Mouse (Mus musculus) gonadal fat pad, adult 2 months (tissue): ENCODE data around the gene Rassf1. TPM values are rescaled to one million over a fixed set of nuclear protein-coding genes. Genes with fewer than 3 reads are reported as not detected.
"Not testable (repeated sequence)": the region's sequence is repeated elsewhere in the genome, so short reads cannot be mapped to it uniquely, and the experiment has no call there.

ENCODE experiments used
- DNase-seq: peaks from one replicate; pipeline ENCODE4 v3.0.0-alpha.2; 2012; ENCODE audit warnings: low read depth
- polyA plus RNA-seq: library from polyadenylated mRNA; depleted of rRNA; stranded (reverse); fragments of >200 nt; gene quantifications from 2 replicates; pipeline ENCODE4 v1.2.3, GENCODE M21; 2012

Rassf1 gene
- polyA plus RNA-seq, 1 experiment: 36.8 TPM

DNA sequence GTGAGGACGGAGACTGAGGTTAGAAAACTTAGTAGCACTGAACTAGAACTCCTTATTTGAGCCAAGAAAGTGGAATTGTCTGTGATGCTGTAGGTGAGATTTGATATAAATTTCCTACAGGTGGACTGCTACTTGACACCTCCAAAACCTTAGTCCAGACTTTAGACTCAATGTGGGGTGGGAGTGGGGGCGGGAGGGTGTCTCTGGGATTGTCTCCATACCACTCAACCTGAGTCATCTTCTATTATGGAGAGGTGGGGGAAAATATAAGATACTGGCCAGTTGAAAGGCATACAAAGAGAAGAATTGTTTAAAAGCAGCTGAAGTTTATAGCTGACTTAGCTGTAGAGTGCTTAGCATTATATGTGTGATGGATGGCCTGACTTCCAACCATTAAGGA lies 4.3 kb downstream of the Rassf1 start:
- DNase-seq: no peak

DNA sequence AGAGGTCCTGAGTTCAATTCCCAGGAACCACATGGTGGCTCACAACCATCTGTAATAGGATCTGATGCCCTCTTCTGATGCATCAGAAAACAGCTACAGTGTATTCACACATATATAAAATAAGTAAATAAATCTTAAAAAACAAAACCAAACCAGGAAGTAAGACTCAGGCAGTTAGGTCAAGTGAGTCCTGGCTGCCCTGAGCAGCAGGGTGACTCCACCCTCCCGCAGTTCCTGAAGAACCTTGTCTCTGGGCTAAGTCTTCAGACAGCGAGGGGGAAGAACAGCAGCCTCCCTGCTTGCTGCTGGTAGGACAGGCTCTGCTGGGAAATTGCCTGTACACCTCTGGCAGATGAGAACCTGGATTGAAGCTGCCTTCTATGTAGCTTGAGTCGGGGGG lies 5.0 kb downstream of the Rassf1 start:
- no peak for DNase-seq

DNA sequence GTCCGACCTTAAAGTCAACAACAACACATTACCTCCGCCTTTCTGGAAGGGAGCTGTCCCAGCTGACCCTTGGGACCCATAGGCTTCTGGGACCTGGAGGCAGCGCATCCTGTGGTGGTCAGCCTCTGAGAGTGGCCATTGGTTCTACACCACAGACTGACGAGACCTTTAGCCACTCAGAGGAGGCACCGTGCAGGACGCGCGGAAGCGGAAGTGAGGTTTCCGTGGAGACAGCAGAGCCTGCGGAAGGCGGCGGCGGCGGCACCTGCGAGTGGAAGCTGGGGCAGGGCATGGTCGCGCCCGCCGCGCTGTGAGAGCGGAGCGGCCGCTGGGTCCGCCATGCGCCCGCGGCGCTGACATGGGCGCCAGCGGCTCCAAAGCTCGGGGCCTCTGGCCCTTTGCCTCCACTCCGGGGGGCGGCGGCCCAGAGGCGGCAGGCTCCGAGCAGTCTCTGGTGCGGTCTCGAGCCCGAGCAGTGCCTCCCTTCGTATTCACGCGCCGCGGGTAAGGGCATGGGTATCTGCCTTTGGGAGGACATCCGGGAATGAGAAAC lies 11.8 kb downstream of the Rassf1 start, which contains the start of gene Tusc2:
Gene Tusc2, plus strand, starts transcription at position 227 of the 553 bp plus-strand sequence.
- no peak for DNase-seq

DNA sequence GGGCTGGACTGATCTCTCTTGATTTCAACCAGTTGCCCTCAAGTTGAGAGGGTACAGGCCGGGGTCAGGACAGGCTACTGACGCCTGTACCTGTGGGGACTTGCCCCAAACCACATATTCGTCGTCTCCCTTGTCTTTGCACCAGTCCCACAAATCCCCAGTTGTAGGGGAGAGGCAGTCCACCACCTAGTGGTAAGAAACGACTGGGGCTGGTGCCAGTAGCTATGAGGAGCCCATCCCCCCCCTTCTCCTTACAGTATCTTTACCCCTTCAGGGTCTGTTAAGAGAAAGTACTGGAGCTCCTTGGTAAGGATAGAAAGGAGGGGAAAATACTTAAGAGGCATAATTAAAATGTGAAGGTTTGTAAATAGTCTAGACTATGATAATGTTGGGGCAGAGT lies 14.2 kb downstream of the Rassf1 start:
- DNase-seq: not testable (repeated sequence)

DNA sequence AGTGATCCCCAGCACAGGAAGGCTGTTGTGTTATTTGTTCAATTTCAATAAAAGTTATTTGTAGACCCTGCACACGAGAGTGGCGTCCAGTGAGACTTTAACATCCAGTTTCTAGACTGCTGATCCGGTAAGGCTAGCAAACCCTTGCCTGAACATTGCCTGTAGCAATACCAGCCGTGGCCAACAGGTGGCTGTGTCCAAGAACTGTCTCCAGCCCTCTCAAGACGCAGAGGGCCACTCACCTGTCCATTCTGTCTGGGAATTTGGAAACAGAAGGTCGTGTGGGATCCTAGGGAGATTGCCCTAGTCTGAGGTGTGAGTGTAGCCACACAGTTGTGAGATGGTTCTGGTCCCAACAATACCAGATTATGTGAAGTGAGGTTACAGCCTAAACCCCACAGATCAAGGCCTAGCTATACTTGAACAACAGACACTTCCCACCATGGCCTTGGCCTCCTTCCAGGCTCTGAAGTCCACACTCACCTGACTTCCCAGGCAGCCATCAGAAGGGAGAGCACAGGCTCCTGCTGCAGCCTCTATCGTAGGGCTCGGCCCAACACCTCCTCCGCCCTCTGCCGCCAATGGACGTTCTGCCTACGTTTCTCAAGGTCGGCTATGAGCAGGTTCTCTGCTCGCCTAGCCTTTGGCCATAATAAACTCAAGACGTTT lies 14.8 kb downstream of the Rassf1 start:
- no peak for DNase-seq

DNA sequence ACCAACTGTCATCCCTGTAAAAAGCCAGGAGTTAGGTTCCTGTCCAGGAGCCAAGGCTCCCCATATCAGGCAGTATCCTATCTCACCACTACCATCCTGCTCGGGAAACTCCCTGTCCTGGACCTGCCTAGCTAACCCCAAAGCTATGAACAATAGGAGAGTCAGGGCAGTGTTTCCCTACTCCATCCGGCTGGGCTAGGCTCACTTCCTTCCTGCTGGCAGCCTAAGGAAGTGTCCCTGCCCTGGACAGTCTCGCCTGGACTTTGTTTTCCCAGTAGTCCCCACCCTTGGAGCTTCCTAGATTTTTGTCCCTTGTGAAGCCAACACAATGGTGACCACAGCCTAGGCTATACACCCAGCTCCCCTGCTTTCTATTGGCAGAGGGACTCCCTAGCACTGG lies 15.5 kb downstream of the Rassf1 start:
- DNase-seq: no peak

DNA sequence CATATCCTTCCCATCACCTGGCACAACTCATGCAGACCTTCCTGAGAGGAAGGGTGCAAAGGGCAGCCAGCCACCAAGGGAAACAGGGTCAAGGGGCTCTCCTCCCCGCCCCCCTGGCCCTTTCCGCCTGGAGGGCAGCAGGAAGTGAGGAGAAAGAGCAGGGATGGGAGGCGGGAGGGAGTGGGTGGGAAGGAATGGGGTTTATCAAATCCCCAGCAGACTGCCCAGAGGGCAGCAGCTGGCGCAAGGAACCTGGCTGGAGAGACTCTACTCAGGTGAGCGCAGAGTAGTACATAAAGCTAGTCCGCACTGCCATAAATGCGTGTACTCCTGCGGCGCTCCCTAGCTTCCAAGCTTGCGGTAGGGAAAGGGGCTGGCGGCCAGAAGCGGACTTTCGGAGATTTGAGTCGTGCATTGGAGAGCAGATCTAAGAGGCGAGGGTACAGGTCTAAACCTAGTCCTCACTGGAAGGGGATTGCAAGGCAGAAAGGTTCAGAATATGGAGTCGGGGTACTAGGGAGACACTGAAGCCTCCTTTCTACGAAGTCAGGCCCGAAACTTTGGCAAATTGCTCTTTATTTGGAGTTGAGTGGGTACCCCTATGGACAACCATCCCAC lies 16.5 kb downstream of the Rassf1 start, which contains the start of gene Hyal2:
Gene Hyal2, plus strand, starts transcription at position 244 of the 618 bp plus-strand sequence.
- DNase-seq: no peak

DNA sequence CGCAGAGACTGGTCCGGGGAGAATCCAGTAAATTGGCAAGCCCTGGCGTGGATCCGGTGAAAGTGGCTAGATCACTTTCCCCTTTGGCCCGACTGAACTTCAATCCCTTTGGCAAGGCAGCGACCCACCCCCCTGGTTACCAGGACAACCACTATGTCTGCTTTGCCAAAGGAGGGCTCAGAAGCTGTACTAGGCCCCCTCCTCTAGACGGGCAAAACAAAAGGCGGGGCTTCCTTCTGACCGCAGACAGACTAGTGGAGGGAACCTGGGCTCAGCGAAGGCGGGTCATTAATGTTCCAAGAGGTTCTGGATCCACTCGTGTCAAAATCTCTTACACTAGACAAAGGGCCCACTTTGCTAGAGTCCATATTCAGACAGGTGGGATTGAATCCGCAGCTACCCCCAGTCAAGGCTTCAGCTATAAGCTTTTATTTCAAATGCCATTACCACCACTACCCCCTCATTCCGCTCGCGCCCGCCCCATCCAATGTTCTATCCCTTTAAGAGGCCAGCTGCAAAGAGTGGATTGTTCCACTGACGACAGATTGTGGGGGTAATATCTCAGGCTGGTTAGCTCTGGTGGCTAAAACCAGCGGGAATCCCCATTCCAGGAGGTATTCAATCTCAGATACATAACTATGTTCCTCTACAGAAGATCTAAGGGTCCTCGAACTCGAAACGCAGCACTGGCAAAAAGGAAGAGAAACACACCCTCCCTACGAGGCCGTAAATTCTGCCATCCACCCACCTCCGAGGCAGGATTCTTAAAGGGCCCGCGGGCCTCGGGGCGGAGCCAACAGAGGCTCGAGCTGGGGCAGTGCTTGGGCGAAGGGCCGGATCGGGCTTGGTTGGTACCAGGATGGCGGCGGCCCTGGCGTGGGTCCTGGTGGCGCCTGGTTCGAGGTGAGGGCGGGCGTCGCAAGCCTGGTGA lies 17.2 kb downstream of the Rassf1 start:
- DNase-seq: no peak

DNA sequence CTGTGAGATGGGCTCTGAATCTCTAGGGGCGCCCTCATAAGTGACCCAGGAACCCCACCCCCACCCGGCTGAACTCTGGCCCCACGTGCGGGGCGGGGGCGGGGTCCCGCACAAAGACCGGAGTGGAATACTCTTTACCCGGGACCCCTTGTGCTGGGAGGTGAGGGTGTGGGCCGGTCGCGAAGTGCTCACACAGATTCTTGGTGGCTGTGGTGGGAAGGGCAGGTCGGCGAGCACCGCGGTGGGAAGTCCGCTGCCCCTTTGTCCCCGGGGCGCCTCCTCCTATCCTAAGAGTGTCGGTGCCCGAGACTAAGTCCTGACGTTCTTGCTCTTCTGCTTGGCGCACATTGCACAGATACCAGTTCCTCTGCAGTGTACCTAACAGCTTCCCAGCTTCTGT lies 17.9 kb downstream of the Rassf1 start:
- DNase-seq: no peak

DNA sequence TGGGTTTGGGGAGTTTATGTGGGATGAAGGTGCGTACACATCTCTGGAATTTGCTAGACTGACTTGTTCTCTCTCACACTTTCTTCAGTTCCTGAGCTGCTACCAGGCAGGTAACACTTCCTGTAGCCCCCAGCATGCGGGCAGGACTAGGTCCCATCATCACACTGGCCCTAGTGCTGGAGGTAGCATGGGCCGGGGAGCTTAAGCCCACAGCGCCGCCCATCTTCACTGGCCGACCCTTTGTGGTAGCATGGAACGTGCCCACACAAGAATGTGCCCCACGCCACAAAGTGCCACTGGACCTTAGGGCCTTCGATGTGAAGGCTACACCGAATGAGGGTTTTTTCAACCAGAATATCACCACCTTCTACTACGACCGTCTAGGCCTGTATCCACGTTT lies 18.7 kb downstream of the Rassf1 start:
- no peak for DNase-seq

DNA sequence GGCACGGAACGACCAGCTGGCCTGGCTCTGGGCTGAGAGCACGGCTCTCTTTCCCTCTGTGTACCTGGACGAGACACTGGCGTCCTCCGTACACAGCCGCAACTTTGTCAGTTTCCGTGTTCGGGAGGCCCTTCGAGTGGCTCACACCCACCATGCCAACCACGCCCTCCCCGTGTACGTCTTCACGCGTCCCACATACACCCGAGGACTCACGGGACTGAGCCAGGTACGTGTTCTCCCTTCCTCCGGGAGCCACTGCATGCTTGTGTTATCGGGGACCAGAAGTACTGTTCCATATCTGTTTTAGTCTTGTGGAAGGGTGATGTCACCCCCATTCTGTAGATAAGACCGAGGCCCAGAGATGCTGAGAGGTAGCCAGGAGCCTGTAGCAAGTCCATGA lies 19.5 kb downstream of the Rassf1 start:
- no peak for DNase-seq

DNA sequence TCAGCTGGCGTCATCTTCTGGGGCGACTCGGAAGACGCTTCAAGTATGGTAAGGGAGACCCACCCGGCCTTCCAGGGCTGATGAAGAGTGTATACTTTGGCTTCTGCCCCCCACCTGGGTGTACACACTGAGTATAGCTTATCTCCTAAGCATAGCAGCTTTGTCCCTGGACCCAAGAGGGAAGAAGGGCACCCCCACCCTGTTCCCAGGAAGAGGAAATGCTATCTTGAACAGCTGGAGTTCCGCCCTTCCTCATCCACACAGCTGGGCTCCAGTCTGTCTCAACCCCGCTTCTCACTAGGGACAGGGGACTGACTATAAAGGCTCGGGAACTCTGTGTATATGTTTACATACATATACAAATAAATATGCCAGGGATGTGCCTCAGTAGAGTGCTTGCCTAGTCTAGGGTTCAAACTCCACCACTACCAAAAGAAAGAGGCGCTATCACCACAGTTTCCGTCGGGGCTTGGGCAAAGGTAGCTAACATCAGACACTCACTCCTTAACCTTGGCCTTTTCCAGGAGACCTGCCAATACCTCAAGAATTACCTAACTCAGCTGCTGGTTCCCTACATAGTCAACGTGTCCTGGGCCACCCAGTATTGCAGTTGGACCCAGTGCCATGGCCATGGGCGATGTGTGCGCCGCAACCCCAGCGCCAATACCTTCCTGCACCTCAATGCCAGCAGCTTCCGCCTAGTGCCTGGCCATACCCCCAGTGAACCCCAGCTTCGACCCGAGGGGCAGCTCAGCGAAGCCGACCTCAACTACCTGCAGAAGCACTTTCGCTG lies 20.4 kb downstream of the Rassf1 start:
- no peak for DNase-seq

DNA sequence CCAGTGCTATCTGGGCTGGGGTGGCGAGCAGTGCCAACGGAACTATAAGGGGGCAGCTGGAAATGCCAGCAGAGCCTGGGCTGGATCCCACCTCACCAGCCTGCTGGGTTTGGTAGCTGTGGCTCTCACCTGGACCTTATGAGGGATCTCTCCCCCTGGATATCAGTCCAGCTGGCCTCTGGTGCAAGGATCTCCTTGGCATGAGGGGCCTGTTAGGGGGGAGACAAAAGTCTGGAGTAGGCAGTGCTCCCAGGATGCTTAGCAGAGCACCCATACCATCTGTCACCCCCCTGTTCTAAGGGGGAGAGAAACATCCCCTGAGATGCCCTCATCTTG lies 20.9 kb downstream of the Rassf1 start:
- DNase-seq: no peak

DNA sequence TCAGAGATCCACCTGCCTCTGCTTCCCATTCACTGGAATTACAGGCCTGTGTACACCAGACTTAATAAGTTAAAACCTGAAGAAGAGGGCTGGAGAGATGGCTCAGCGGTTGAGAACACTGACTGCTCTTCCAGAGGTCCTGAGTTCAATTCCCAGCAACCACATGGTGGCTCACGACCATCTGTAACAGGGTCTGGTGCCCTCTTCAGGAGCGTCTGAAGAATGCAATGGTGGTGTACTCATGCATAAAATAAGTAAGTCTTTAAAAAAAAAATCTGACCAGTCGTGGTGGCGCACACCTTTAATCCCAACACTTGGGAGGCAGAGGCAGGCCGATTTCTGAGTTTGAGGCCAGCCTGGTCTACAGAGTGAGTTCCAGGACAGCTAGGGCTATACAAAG lies 22.4 kb downstream of the Rassf1 start:
- not testable (repeated sequence) for DNase-seq

DNA sequence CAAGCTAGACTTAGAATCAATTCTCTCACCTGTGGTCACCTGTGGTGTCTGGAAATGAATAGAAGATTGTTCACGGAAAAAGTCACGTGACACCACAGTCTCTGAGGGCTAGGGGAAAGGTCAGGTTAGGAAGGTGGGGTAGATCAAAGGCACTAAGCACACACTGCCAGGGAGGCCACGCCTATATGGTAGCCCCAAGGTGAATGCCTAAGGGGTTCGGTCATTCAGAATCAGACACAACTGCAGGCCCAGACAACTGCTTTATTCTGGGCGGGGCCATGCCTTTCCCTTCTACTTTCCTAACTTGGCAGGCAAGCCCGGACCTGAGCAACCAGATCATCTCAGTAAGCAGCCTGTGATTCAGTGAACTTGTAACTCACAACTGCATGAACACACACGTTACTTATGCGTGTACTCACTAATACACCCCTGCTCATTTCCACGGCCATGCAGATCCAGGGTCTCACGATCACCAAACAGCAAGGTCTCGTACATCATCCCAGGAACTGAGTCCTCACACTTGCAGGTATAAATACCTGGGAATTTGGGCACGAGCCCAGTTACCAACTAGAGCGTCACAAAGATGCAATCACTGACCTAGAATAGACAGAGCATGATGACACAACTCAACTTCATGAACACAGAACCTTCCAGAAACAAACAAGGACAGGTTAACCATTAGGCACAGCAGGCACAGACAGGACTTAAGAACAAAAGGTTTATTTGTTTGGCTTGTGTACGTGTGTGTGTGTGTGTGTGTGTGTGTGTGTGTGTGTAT lies 24.4 kb downstream of the Rassf1 start:
- DNase-seq: no peak

DNA sequence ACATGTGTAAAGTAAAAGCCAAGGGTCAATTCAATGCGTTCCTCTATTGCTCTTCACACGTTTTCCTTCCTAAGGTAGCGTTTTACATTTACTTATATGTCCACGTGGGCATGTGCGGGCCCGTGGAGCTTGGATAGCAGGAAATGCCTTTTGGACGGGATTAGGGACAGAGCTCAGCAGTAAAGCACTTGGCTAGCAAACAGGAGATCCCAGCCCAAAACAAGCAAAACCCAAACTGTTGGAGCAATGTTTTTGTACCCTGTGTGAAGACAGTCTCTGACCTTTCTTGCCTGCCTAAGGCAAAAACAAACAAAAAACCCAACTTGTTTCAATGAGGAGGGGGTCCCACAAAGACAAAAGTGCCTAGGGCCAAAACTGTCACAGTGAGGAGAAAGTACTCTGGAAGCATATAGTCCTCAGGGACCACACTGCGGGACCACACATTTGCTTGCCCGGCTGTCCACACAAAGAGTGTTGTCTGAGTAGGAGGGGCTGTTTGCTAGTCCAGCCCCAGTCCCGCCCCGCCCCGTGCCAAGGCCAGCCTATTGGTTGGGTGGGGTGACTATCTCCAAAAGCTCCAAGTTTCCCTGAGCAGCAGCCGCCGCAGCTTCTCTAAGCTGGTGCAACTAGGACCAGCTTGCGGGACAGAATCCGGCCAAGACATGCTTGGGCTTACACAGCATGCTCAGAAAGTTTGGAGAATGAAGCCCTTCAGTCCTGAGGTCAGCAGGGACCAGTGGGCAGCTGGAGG lies 25.2 kb downstream of the Rassf1 start, which contains the start of gene Hyal1:
Gene Hyal1, plus strand, starts transcription at position 571 of the 751 bp plus-strand sequence.
- no peak for DNase-seq

DNA sequence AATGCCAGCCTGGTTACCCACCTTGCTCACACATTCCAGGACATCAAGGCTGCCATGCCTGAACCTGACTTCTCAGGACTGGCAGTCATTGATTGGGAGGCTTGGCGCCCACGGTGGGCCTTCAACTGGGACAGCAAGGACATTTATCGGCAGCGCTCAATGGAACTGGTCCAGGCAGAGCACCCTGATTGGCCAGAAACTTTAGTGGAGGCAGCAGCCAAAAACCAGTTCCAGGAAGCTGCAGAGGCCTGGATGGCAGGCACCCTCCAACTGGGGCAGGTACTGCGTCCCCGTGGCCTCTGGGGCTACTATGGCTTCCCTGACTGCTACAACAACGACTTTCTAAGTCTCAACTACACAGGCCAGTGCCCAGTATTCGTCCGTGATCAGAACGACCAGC lies 26.5 kb downstream of the Rassf1 start:
- DNase-seq: no peak

DNA sequence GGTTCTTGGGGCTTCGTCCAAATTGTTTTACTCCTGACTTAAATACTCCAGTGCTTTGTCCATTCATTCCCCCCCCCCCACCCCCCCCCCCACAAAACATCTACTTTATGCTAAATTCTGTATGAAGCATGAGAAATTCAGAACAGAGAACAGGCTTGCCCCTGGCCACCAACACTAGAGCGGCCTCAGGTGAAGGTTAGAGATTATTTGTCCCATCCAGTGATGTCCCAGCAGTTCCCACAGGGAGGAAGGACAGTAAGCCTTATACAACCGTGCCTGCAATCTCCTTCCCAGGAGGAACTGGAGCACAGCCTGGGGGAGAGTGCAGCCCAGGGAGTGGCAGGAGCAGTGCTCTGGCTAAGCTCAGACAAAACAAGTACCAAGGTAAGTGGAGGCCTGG lies 27.2 kb downstream of the Rassf1 start, which contains the start of gene Naa80:
Gene Naa80, plus strand, starts transcription at position 301 of the 400 bp plus-strand sequence.
- DNase-seq: no peak

DNA sequence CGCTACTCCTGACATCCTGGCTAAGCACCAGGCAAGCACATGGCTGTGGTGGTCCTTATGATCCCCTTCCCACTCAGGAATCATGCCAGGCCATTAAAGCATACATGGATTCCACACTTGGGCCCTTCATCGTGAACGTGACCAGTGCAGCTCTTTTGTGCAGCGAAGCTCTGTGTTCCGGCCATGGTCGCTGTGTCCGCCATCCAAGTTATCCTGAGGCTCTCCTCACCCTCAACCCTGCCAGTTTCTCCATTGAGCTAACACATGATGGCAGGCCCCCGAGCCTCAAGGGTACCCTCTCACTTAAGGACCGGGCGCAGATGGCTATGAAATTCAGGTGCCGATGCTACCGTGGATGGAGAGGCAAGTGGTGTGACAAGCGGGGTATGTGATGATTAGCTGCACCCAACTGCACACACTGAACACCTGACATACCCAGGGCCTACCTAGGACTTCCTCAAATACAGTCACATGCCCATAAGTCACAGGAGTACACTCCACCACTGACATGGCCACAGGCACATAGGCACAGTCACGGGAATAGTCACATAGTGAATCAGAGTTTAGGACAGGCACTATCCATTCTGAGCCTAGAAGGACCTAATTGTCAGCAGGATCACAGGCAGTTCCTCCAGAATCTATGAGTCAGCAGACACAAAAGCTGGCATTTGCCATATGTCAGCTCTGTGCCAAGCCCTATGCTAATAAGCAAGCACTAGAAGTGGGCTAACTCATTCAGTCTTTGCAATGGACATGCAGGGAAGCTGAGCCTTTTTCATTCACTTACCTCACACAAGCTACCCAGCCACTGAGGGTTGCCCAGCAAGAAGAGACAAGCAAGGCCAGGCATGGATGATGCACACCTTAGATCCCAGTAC lies 27.9 kb downstream of the Rassf1 start:
- no peak for DNase-seq
